In genomic region chr13:21264366-21264765, GRCm38 (mm10) we compare ENCODE assay signal across 8 mouse cellular contexts. TPM values are rescaled to one million over a fixed set of nuclear protein-coding genes. Genes with fewer than 3 reads are reported as not detected.
A peak's percentile ranks its signal among the peaks of the same experiment; 100 is the strongest.
DNase-seq lines count a peak whose midpoint lies in the region; ATAC-seq and TF ChIP-seq lines count a peak whose summit lies in the region.

No protein-coding gene starts in this region.

- H3K9ac ChIP-seq in heart, embryonic 14.5 days (ENCODE audit: low read length), result 0 out of 2 replicates have a peak overlapping the region, but pooled peaks have one; percentile 49
- H3K9ac ChIP-seq in MEL (ENCODE audit: control insufficient read depth, low read depth, low read length, poor library complexity, severe bottlenecking), result peak overlapping the region; percentile 67
- peak overlapping the region; percentile 44 for H3K9ac ChIP-seq in embryonic facial prominence, embryonic 13.5 days
- no peak overlapping the region for H3K9ac ChIP-seq in intestine, embryonic 16.5 days (ENCODE audit: low read depth, low read length)

- no peak for TF ChIP-seq CTCF in MEL (IDR thresholded peaks at IDR 0.05 in 2 of 3, conservative IDR thresholded peaks at IDR 0.05 in 1 of 3; ENCODE audit: control insufficient read depth in 1 of 3, insufficient read depth in 1 of 3, low read depth in 2 of 3, low read length in 3 of 3, poor library complexity in 1 of 3, severe bottlenecking in 1 of 3)

- peak overlapping the region; percentile 38 to 63 for H3K4me3 ChIP-seq in heart, embryonic 14.5 days (ENCODE audit: control insufficient read depth in 1 of 2, insufficient read depth in 1 of 2, low read depth in 1 of 2, low read length in 2 of 2)
- peak overlapping the region; percentile 54 to 85 for H3K4me3 ChIP-seq in MEL (ENCODE audit: control insufficient read depth in 1 of 2, insufficient read depth in 1 of 2, low read depth in 2 of 2, low read length in 2 of 2)
- peak overlapping the region; percentile 46 for H3K4me3 ChIP-seq in embryonic facial prominence, embryonic 13.5 days
- H3K4me3 ChIP-seq in intestine, embryonic 16.5 days (ENCODE audit: low read length), result peak overlapping the region; percentile 41

- no peak for TF ChIP-seq EP300 in MEL (IDR thresholded peaks at IDR 0.05; ENCODE audit: low read depth in 1 of 2, low read length in 2 of 2)

- H3K36me3 ChIP-seq in heart, embryonic 14.5 days (ENCODE audit: control insufficient read depth, insufficient read depth, low read length), result no peaks in the 10 kb centered on the region
- peaks cover 0 to 18% of the 10 kb centered on the region in 2 experiments; a peak in 2 of 4 replicates for H3K36me3 ChIP-seq in MEL (ENCODE audit: control insufficient read depth in 1 of 2, insufficient read depth in 2 of 2, low read length in 2 of 2)
- H3K36me3 ChIP-seq in embryonic facial prominence, embryonic 13.5 days, result no peaks in the 10 kb centered on the region
- no peaks in the 10 kb centered on the region for H3K36me3 ChIP-seq in intestine, embryonic 16.5 days (ENCODE audit: control insufficient read depth, insufficient read depth, low read length)

- H3K79me2 ChIP-seq in MEL (ENCODE audit: control insufficient read depth, insufficient read depth, low read length, poor library complexity), result no peaks in the 10 kb centered on the region

- no peak for DNase-seq in heart, adult 8-10 months (ENCODE audit: low spot score)
- DNase-seq in MEL (ENCODE audit: low read depth, low spot score), result peak; percentile 88
- DNase-seq in neural tube, embryonic 10.5 days (ENCODE audit: extremely low spot score, low spot score), result peak; percentile 90
- no peak for DNase-seq in adrenal gland, postnatal 25 days
- DNase-seq in kidney, postnatal 4 days, result no peak

- H3K27ac ChIP-seq in heart, embryonic 14.5 days (replicated peaks in 1 of 2; ENCODE audit: control insufficient read depth in 1 of 2, insufficient read depth in 1 of 2, low read depth in 2 of 2, low read length in 2 of 2), result no peak overlapping the region
- H3K27ac ChIP-seq in MEL (ENCODE audit: control insufficient read depth, low read depth, low read length), result no peak overlapping the region
- H3K27ac ChIP-seq in embryonic facial prominence, embryonic 13.5 days, result no peak overlapping the region
- no peak overlapping the region for H3K27ac ChIP-seq in intestine, embryonic 16.5 days (ENCODE audit: low read length)

- H3K4me2 ChIP-seq in heart, embryonic 14.5 days (ENCODE audit: low read length), result peak overlapping the region; percentile 59
- peak overlapping the region; percentile 57 for H3K4me2 ChIP-seq in embryonic facial prominence, embryonic 13.5 days
- H3K4me2 ChIP-seq in intestine, embryonic 16.5 days (ENCODE audit: low read depth, low read length), result peak overlapping the region; percentile 42

- no peak for ATAC-seq in heart, embryonic 14.5 days (ENCODE audit: insufficient number of reproducible peaks, insufficient read depth, low FRiP score, low read depth)
- ATAC-seq in embryonic facial prominence, embryonic 13.5 days (ENCODE audit: insufficient number of reproducible peaks, insufficient read depth, low FRiP score, low TSS enrichment, low read depth), result no peak
- ATAC-seq in intestine, embryonic 16.5 days, result no peak

- H3K27me3 ChIP-seq in heart, embryonic 14.5 days (ENCODE audit: control insufficient read depth, insufficient read depth, low read length), result no peaks in the 10 kb centered on the region
- no peaks in the 10 kb centered on the region for H3K27me3 ChIP-seq in MEL (ENCODE audit: control insufficient read depth in 1 of 2, insufficient read depth in 2 of 2, low read length in 2 of 2)
- H3K27me3 ChIP-seq in embryonic facial prominence, embryonic 13.5 days, result peaks cover 23% of the 10 kb centered on the region
- H3K27me3 ChIP-seq in intestine, embryonic 16.5 days (replicated peaks; ENCODE audit: control insufficient read depth, insufficient read depth, low read length), result no peaks in the 10 kb centered on the region

- WGBS in heart, embryonic 14.5 days, result under 1% methylated on average over 11 of the region's 11 CpGs
- WGBS in embryonic facial prominence, embryonic 13.5 days, result 3% methylated on average over 11 of the region's 11 CpGs
- 4% methylated on average over 11 of the region's 11 CpGs for WGBS in intestine, embryonic 16.5 days

- TF ChIP-seq POLR2A in MEL (IDR thresholded peaks at IDR 0.05; ENCODE audit: control insufficient read depth in 1 of 2, insufficient read depth in 1 of 2, low read depth in 1 of 2, low read length in 2 of 2, poor library complexity in 1 of 2), result no peak

- H3K4me1 ChIP-seq in heart, embryonic 14.5 days (ENCODE audit: control insufficient read depth in 2 of 2, insufficient read depth in 2 of 2, low read length in 2 of 2), result peaks cover 0 to 2% of the 10 kb centered on the region in 2 experiments; a peak in 1 of 4 replicates
- peaks cover 0 to 27% of the 10 kb centered on the region in 2 experiments; a peak in 2 of 4 replicates for H3K4me1 ChIP-seq in MEL (ENCODE audit: control insufficient read depth in 1 of 2, insufficient read depth in 2 of 2, low read length in 2 of 2)
- H3K4me1 ChIP-seq in embryonic facial prominence, embryonic 13.5 days, result peaks cover 7% of the 10 kb centered on the region; the same call in 1 of the 2 replicates
- peaks cover 10% of the 10 kb centered on the region; the same call in 1 of the 2 replicates for H3K4me1 ChIP-seq in intestine, embryonic 16.5 days (ENCODE audit: control insufficient read depth, insufficient read depth, low read length)

- no peak for TF ChIP-seq RAD21 in MEL (IDR thresholded peaks at IDR 0.05; ENCODE audit: low read depth, low read length)

- H3K9me3 ChIP-seq in heart, embryonic 14.5 days (ENCODE audit: control insufficient read depth, low read length), result no peaks in the 10 kb centered on the region
- no peaks in the 10 kb centered on the region for H3K9me3 ChIP-seq in MEL (replicated peaks; ENCODE audit: insufficient read depth, low read length)
- no peaks in the 10 kb centered on the region for H3K9me3 ChIP-seq in embryonic facial prominence, embryonic 13.5 days
- no peaks in the 10 kb centered on the region for H3K9me3 ChIP-seq in intestine, embryonic 16.5 days (ENCODE audit: control insufficient read depth, low read length)

TF ChIP-seq in MEL, 35 proteins besides CTCF, POLR2A, EP300 and RAD21:
- TF ChIP-seq ETS1 (IDR thresholded peaks at IDR 0.05; ENCODE audit: low read depth, low read length) (no peak), ELF1 (IDR thresholded peaks at IDR 0.05; ENCODE audit: low read depth, low read length) (peak; percentile 57; the same call in 1 of the 2 replicates), TBP (IDR thresholded peaks at IDR 0.05; ENCODE audit: low read depth, low read length) (peak; percentile 100), CHD1 (IDR thresholded peaks at IDR 0.05; ENCODE audit: low read depth, low read length) (no peak), KAT2A (conservative IDR thresholded peaks at IDR 0.05; ENCODE audit: low read depth, low read length) (peak; percentile 12; the same call in 1 of the 2 replicates), MYC (IDR thresholded peaks at IDR 0.05; ENCODE audit: low read depth, low read length) (no peak), HCFC1 (IDR thresholded peaks at IDR 0.05; ENCODE audit: low read depth, low read length) (no peak), MAFK (IDR thresholded peaks at IDR 0.05; ENCODE audit: borderline replicate concordance, low read depth, low read length) (peak; percentile 96), GATA1 (IDR thresholded peaks at IDR 0.05; ENCODE audit: low read depth, low read length) (0 out of 2 replicates have a peak, but pooled peaks have one; percentile 22)

RNA-seq across cellular contexts. Expression of gene Gpx5, which starts 28.2 kb away (rescaled TPM):
- polyA plus RNA-seq in heart, embryonic 14.5 days (2014; fragmentation: Nextera tagmentation; extraction: Ambion mirVana), result not detected in 2 replicates
- total RNA-seq in heart, adult 8-10 months (2022), result not detected
- not detected in 2 replicates for total RNA-seq in MEL (2012; rRNA removed)
- not detected for polyA plus RNA-seq in MEL (2012; ENCODE audit: insufficient read depth in 1 of 2, insufficient read length in 2 of 2, low read depth in 1 of 2, low replicate concordance in 2 of 2, missing spikeins in 1 of 2)
- polyA plus RNA-seq in embryonic facial prominence, embryonic 13.5 days (2015; fragmentation: Nextera tagmentation; extraction: Ambion mirVana), result not detected in 2 replicates
- not detected in 2 replicates for polyA plus RNA-seq in intestine, embryonic 16.5 days (2015; fragmentation: Nextera tagmentation; extraction: Ambion mirVana)
- total RNA-seq in adrenal gland, postnatal 25 days (2021), result not detected in 2 replicates

RNA-seq across cellular contexts. Expression of gene Gpx6, which starts 47.6 kb away (rescaled TPM):
- polyA plus RNA-seq in heart, embryonic 14.5 days (2014; fragmentation: Nextera tagmentation; extraction: Ambion mirVana), result not detected in 2 replicates
- not detected for total RNA-seq in heart, adult 8-10 months (2022)
- not detected in 2 replicates for total RNA-seq in MEL (2012; rRNA removed)
- not detected for polyA plus RNA-seq in MEL (2012; ENCODE audit: insufficient read depth in 1 of 2, insufficient read length in 2 of 2, low read depth in 1 of 2, low replicate concordance in 2 of 2, missing spikeins in 1 of 2)
- polyA plus RNA-seq in embryonic facial prominence, embryonic 13.5 days (2015; fragmentation: Nextera tagmentation; extraction: Ambion mirVana), result 0.38 and 0.39 TPM in 2 replicates
- not detected in 2 replicates for polyA plus RNA-seq in intestine, embryonic 16.5 days (2015; fragmentation: Nextera tagmentation; extraction: Ambion mirVana)
- total RNA-seq in adrenal gland, postnatal 25 days (2021), result not detected in 2 replicates

Comparison
In these comparisons a context has a peak if more than half of its experiments do, and no peak if none do; other contexts are left out.
1. DNase-seq: peak in MEL (single experiment) and neural tube, embryonic 10.5 days (single experiment); none in heart, adult 8-10 months (single experiment), adrenal gland, postnatal 25 days (single experiment) and kidney, postnatal 4 days (0 of 2).
2. Peak in every context shown above with its lines, with median percentiles within 50 percentile points of each other: H3K4me2 ChIP-seq and H3K4me3 ChIP-seq.